Mouse (Mus musculus) intestine, embryonic 16.5 days (tissue): ENCODE results near the gene Nrsn2. TPM values are rescaled to one million over a fixed set of nuclear protein-coding genes. Genes with fewer than 3 reads are reported as not detected.

Experiments used
- ATAC-seq: fragments of 200-750 bp; cut with Nextera tagmentation; 2 replicates; pipeline ENCODE4 v1.8.0; 2017; ENCODE audit warnings: moderate TSS enrichment, moderate library complexity
- H3K27ac ChIP-seq: fragments of 300-500 bp; sonication (generic); 2 replicates; pipeline ENCODE4 v1.5.1; 2014; ENCODE audit warnings: mild to moderate bottlenecking, low read length
- H3K27me3 ChIP-seq: fragments of 300-500 bp; sonication (generic); replicated peaks from 2 replicates; pipeline ENCODE4 v1.6.1; 2014; ENCODE audit warnings: low read length, control low read depth, mixed read lengths; ENCODE audit not compliant: control insufficient read depth, insufficient read depth
- H3K36me3 ChIP-seq: fragments of 300-500 bp; sonication (generic); 2 replicates; pipeline ENCODE4 v1.6.1; 2014; ENCODE audit warnings: low read length, control low read depth; ENCODE audit not compliant: control insufficient read depth, insufficient read depth
- H3K4me1 ChIP-seq: fragments of 300-500 bp; sonication (generic); 2 replicates; pipeline ENCODE4 v1.6.1; 2014; ENCODE audit warnings: low read length, control low read depth, mixed read lengths; ENCODE audit not compliant: control insufficient read depth, insufficient read depth
- H3K4me2 ChIP-seq: fragments of 300-500 bp; sonication (generic); 2 replicates; pipeline ENCODE4 v1.6.1; 2014; ENCODE audit warnings: low read depth, low read length, control low read depth
- H3K4me3 ChIP-seq: fragments of 300-500 bp; sonication (generic); 2 replicates; pipeline ENCODE4 v1.5.1; 2014; ENCODE audit warnings: mild to moderate bottlenecking, low read length
- H3K9ac ChIP-seq: fragments of 300-500 bp; sonication (generic); 2 replicates; pipeline ENCODE4 v1.6.1; 2014; ENCODE audit warnings: low read depth, low read length
- H3K9me3 ChIP-seq: fragments of 300-500 bp; sonication (generic); 2 replicates; pipeline ENCODE4 v1.6.1; 2016; ENCODE audit warnings: low read length, control low read depth; ENCODE audit not compliant: control insufficient read depth
- WGBS: fragments of 180-500 bp; shearing (Covaris S2); extraction: QIAGEN DNeasy Blood & Tissue Kit; methylation state at CpG from one replicate; pipeline ENCODE4 v1.1.7; 2014; 5-methylcytosine and 5-hydroxymethylcytosine counted together
- polyA plus RNA-seq: library from polyadenylated mRNA; unstranded; fragments of >200 nt; fragmentation: Nextera tagmentation; extraction: Ambion mirVana; gene quantifications from 2 replicates; pipeline ENCODE4 v1.2.1, GENCODE M21; 2015

The Nrsn2 gene
- polyA plus RNA-seq, 1 experiment from 2014 or later = 2.5 TPM

DNA sequence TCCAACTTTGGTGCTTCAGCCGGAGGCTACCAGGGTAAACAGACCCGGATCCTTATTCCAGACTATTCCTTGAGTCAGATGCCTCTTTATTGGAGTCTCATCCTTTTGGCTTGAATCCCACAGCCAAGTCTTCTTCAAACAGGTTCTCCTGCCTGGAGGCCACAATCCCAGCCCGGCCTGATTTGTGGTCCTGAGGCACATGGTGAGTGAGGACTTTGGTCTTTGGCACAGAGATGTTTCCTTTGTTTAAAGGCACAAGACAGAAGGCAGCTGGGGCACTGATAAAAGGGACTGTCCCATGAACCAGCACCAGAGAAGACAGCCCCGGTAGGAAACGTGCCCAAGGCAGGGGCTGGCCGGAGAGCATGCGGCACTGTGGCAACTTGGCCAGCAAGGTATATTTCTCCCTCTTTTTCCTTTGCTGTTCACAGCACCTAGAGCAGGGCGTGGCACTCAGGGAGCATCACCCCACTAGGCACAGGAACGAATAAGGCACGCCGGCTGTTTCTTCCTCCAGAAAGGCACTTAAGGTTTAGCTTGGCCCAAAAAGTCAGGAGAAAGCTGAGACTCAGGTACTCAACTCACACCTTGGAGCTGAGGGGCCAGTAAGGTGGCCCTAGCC is 38.7 kb downstream of the Nrsn2 start:
- Histone ChIP-seq H3K9ac (0 out of 2 replicates have a peak overlapping the region, but pooled peaks have one; percentile 0), H3K9me3 (no peaks in the 10 kb centered on the region), H3K36me3 (no peaks in the 10 kb centered on the region), H3K27me3 (peaks cover 1% of the 10 kb centered on the region; the same call in 1 of the 2 replicates), H3K27ac (no peak overlapping the region), H3K4me3 (no peak overlapping the region), H3K4me1 (peaks cover 4% of the 10 kb centered on the region; the same call in 1 of the 2 replicates), H3K4me2 (no peak overlapping the region)
- 80% methylated on average over 11 of the region's 11 CpGs for WGBS
- peak; percentile 64 for ATAC-seq

GRCm38 (mm10) chr2:152336856-152337255 is 39.6 kb downstream of the Nrsn2 start:
- Histone ChIP-seq H3K36me3 (no peaks in the 10 kb centered on the region), H3K4me1 (peaks cover 4% of the 10 kb centered on the region; the same call in 1 of the 2 replicates), H3K27ac (no peak overlapping the region), H3K4me3 (no peak overlapping the region), H3K27me3 (no peaks in the 10 kb centered on the region), H3K9ac (no peak overlapping the region), H3K9me3 (no peaks in the 10 kb centered on the region), H3K4me2 (no peak overlapping the region)
- no peak for ATAC-seq
- WGBS = 89% methylated on average over 1 of the region's 1 CpGs

GRCm38 (mm10) chr2:152335289-152335820 is 41.1 kb downstream of the Nrsn2 start:
- WGBS = 51% methylated on average over 11 of the region's 11 CpGs

DNA sequence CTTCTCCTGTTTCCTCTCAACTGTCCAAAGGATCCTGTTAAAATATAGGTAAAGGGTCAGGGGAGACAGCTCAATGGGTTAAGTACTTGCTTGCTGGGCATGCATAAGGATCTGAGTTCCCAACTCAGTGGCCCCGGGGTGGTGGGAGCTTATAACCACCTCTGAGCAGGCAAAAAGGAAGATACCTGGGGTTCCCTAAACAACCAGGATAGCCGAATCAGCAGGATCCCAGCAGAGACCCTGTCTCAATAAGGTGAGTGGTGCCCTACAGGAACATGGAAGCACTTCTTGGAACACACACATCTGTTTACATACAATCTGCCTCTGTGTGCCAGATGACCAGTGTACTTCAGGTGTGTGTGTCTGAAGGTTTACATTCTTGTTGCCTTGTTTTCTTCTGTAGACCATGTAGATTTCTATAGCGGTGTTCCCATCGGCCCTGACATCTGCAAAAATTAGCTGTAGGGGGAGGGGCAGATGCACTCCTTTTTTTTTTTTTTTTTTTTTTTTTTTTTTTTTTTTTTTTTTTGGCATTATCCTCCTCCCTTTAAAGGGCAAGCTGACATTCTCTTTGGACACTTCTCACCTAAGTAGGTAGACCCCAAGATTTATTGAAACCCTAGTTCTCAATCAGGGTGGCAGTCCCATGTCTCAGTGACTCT is 43.0 kb downstream of the Nrsn2 start:
- WGBS = 69% methylated on average over 4 of the region's 4 CpGs
- Histone ChIP-seq H3K9ac (no peak overlapping the region), H3K4me2 (no peak overlapping the region), H3K27me3 (no peaks in the 10 kb centered on the region), H3K4me3 (no peak overlapping the region), H3K9me3 (no peaks in the 10 kb centered on the region), H3K36me3 (no peaks in the 10 kb centered on the region), H3K4me1 (peaks cover 15% of the 10 kb centered on the region), H3K27ac (no peak overlapping the region)
- no peak for ATAC-seq

More at GRCm38 (mm10) chr2:152335289-152335820, 41.1 kb downstream of the Nrsn2 start:
- ATAC-seq = no peak
- no peaks in the 10 kb centered on the region for H3K27me3 ChIP-seq
- H3K4me1 ChIP-seq = peaks cover 12% of the 10 kb centered on the region
- no peak overlapping the region for H3K27ac ChIP-seq
- peak overlapping the region; percentile 14; the same call in 1 of the 2 replicates for H3K9ac ChIP-seq
- no peaks in the 10 kb centered on the region for H3K9me3 ChIP-seq
- H3K4me3 ChIP-seq = no peak overlapping the region
- H3K4me2 ChIP-seq = no peak overlapping the region
- no peaks in the 10 kb centered on the region for H3K36me3 ChIP-seq

GRCm38 (mm10) chr2:152332101-152332825 is 44.2 kb downstream of the Nrsn2 start, which contains the start of gene Rbck1:
TSS of gene Rbck1 (minus strand) at chr2:152332653.
- no peaks in the 10 kb centered on the region for H3K27me3 ChIP-seq
- peaks cover 11% of the 10 kb centered on the region for H3K4me1 ChIP-seq
- no peaks in the 10 kb centered on the region for H3K36me3 ChIP-seq
- peak; percentile 95 for ATAC-seq
- peak within 1 kb of the TSS; percentile 92 for H3K9ac ChIP-seq
- H3K27ac ChIP-seq = peak within 1 kb of the TSS; percentile 96
- WGBS = 0% methylated on average over 54 of the region's 54 CpGs
- H3K9me3 ChIP-seq = no peaks in the 10 kb centered on the region
- peak within 1 kb of the TSS; percentile 85 for H3K4me3 ChIP-seq
- peak within 1 kb of the TSS; percentile 92 for H3K4me2 ChIP-seq

GRCm38 (mm10) chr2:152330858-152331423 is 45.5 kb downstream of the Nrsn2 start:
- H3K27ac ChIP-seq = no peak overlapping the region
- no peaks in the 10 kb centered on the region for H3K9me3 ChIP-seq
- no peak for ATAC-seq
- peak overlapping the region; percentile 92; the same call in 1 of the 2 replicates for H3K9ac ChIP-seq
- peaks cover 5% of the 10 kb centered on the region; the same call in 1 of the 2 replicates for H3K36me3 ChIP-seq
- peak overlapping the region; percentile 85 for H3K4me3 ChIP-seq
- peaks cover 11% of the 10 kb centered on the region for H3K4me1 ChIP-seq
- H3K27me3 ChIP-seq = no peaks in the 10 kb centered on the region
- H3K4me2 ChIP-seq = peak overlapping the region; percentile 92
- WGBS = 48% methylated on average over 7 of the region's 7 CpGs

- 66% methylated on average over 5 of the region's 5 CpGs for WGBS
Measured at GRCm38 (mm10) chr2:152327980-152328379, 48.5 kb downstream of the Nrsn2 start.

GRCm38 (mm10) chr2:152326654-152327053 is 49.8 kb downstream of the Nrsn2 start:
- Histone ChIP-seq H3K9me3 (no peaks in the 10 kb centered on the region), H3K4me3 (no peak overlapping the region), H3K27me3 (no peaks in the 10 kb centered on the region), H3K4me2 (no peak overlapping the region), H3K9ac (no peak overlapping the region), H3K4me1 (peaks cover 11% of the 10 kb centered on the region), H3K27ac (no peak overlapping the region), H3K36me3 (peaks cover 20% of the 10 kb centered on the region)
- WGBS = 85% methylated on average over 8 of the region's 8 CpGs
- no peak for ATAC-seq

More at GRCm38 (mm10) chr2:152327980-152328379, 48.5 kb downstream of the Nrsn2 start:
- H3K4me1 ChIP-seq = peaks cover 11% of the 10 kb centered on the region
- no peak overlapping the region for H3K4me2 ChIP-seq
- no peaks in the 10 kb centered on the region for H3K9me3 ChIP-seq
- no peak overlapping the region for H3K4me3 ChIP-seq
- no peak overlapping the region for H3K27ac ChIP-seq
- H3K27me3 ChIP-seq = no peaks in the 10 kb centered on the region
- no peak for ATAC-seq
- no peak overlapping the region for H3K9ac ChIP-seq
- peaks cover 19% of the 10 kb centered on the region for H3K36me3 ChIP-seq

DNA sequence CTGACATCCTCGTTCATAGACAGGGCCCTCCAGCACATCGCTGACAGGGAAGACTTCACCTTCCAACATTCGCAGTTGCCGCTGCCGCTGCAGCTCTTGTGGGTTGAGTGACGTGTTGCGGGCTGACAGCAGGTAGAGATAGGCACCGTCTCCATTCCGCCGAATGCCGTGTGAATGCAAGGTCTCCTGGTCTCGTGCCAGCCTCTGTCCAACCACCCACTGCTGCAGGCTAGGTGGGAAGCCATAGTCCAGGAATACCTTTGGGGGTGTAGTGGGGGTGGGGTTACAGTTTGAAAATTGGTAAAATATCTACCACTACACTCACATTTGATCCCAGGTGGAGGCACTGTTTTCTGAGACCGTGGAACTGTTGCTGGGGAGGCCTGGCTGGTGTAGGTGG is 50.3 kb downstream of the Nrsn2 start:
- no peak overlapping the region for H3K27ac ChIP-seq
- 92% methylated on average over 13 of the region's 13 CpGs for WGBS
- no peaks in the 10 kb centered on the region for H3K9me3 ChIP-seq
- H3K27me3 ChIP-seq = no peaks in the 10 kb centered on the region
- ATAC-seq = no peak
- no peak overlapping the region for H3K4me3 ChIP-seq
- H3K9ac ChIP-seq = no peak overlapping the region
- H3K4me2 ChIP-seq = no peak overlapping the region
- peaks cover 20% of the 10 kb centered on the region for H3K36me3 ChIP-seq
- H3K4me1 ChIP-seq = peaks cover 10% of the 10 kb centered on the region
